ENCODE assay signal across 9 mouse cellular contexts in the genomic region with DNA sequence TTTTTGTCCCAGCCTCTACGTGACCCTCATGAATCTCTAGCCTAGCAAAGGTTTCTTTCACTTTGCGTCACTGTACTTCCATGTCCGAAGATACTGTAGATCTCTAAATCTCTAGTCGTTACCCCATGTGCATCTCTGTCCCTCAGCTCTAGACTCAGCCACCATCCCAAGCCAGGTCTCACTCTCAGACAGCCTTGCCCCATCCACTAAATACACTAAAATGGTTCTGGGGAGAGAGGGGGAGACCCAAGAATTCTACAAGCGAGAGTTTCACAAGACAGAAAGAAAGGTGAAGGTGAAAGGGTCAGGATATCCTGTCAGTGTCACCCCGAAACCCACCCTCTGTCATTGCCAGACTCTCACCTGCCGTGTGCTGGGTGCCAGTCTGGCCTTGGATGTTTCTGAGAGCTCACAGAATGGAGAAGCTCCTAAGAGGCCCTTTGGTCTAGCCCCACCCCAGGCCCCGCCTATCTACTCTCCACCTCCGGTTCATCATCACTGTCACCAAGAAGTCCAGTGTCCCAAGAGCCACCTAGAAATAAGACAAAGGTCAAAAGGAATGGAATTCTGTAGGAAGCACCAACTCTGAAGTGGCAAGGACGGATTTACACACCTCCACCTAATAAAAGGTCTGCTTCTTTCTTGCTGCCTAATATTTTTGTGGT. TPM values are rescaled to one million over a fixed set of nuclear protein-coding genes. Genes with fewer than 3 reads are reported as not detected.
A peak's percentile ranks its signal among the peaks of the same experiment; 100 is the strongest.
DNase-seq lines count a peak whose midpoint lies in the region; ATAC-seq and TF ChIP-seq lines count a peak whose summit lies in the region.
"Had no signal": no experiment of that assay in that cellular context is flagged by ENCODE, and none has a peak within 500 bp of the region (broad histone marks: within the 10 kb centered on the region; RNA-seq: fewer than 3 reads in every experiment).

A gene (minus strand): TSS at position 409 of the 665 bp plus-strand sequence.

- ATAC-seq in neural tube, embryonic 12.5 days (ENCODE audit: low FRiP score, low read depth): 0 out of 2 replicates have a peak, but pooled peaks have one; percentile 21
- peak; percentile 54 for ATAC-seq in intestine, embryonic 16.5 days
- ATAC-seq in megakaryocyte progenitor cell, adult 5-6 weeks (replicated peaks; ENCODE audit: poor library complexity): peak; percentile 64

- no peak within 1 kb of the TSS for H3K27ac ChIP-seq in neural tube, embryonic 12.5 days
- H3K27ac ChIP-seq in intestine, embryonic 16.5 days (ENCODE audit: low read length): no peak within 1 kb of the TSS
- H3K27ac ChIP-seq in left cerebral cortex, adult 2 months: no peak within 1 kb of the TSS

- H3K27me3 ChIP-seq in neural tube, embryonic 12.5 days (replicated peaks): no peaks in the 10 kb centered on the region
- H3K27me3 ChIP-seq in intestine, embryonic 16.5 days (replicated peaks; ENCODE audit: control insufficient read depth, insufficient read depth, low read length): no peaks in the 10 kb centered on the region

- TF ChIP-seq CTCF in left cerebral cortex, adult 2 months (IDR thresholded peaks at IDR 0.05): no peak

- peaks cover 12% of the 10 kb centered on the region for H3K36me3 ChIP-seq in neural tube, embryonic 12.5 days
- H3K36me3 ChIP-seq in intestine, embryonic 16.5 days (ENCODE audit: control insufficient read depth, insufficient read depth, low read length): no peaks in the 10 kb centered on the region

- H3K9ac ChIP-seq in neural tube, embryonic 12.5 days: no peak within 1 kb of the TSS
- H3K9ac ChIP-seq in intestine, embryonic 16.5 days (ENCODE audit: low read depth, low read length): no peak within 1 kb of the TSS

- no peaks in the 10 kb centered on the region for H3K9me3 ChIP-seq in neural tube, embryonic 12.5 days
- no peaks in the 10 kb centered on the region for H3K9me3 ChIP-seq in intestine, embryonic 16.5 days (ENCODE audit: control insufficient read depth, low read length)

- DNase-seq in neural tube, embryonic 10.5 days (ENCODE audit: extremely low spot score, low spot score): no peak
- DNase-seq in thymus, postnatal 4 days: peak; percentile 75
- DNase-seq in retina, embryonic 14.5 days (ENCODE audit: low spot score): no peak
- no peak for DNase-seq in left cerebral cortex, adult 2 months (ENCODE audit: extremely low spot score in 1 of 2, low spot score in 2 of 2)
- no peak for DNase-seq in right cerebral cortex, postnatal 14 days

- intact Hi-C loops in left cerebral cortex, adult 2 months (cut with DNase I): loop anchor here (1.0 to 5.0 kb wide), 4 partner anchors 32 to 140 kb away; a partner anchor contains a TSS

- no peak within 1 kb of the TSS for H3K4me3 ChIP-seq in neural tube, embryonic 12.5 days
- no peak within 1 kb of the TSS for H3K4me3 ChIP-seq in intestine, embryonic 16.5 days (ENCODE audit: low read length)
- H3K4me3 ChIP-seq in left cerebral cortex, adult 2 months: no peak within 1 kb of the TSS
- H3K4me3 ChIP-seq: myocyte had no signal

- WGBS in neural tube, embryonic 12.5 days: 84% methylated on average over 10 of the region's 10 CpGs
- 83% methylated on average over 10 of the region's 10 CpGs for WGBS in intestine, embryonic 16.5 days

- no peaks in the 10 kb centered on the region for H3K4me1 ChIP-seq in neural tube, embryonic 12.5 days
- no peaks in the 10 kb centered on the region for H3K4me1 ChIP-seq in intestine, embryonic 16.5 days (ENCODE audit: control insufficient read depth, insufficient read depth, low read length)

- no peak within 1 kb of the TSS for H3K4me2 ChIP-seq in neural tube, embryonic 12.5 days (replicated peaks)
- H3K4me2 ChIP-seq in intestine, embryonic 16.5 days (ENCODE audit: low read depth, low read length): no peak within 1 kb of the TSS

RNA-seq across cellular contexts. Expression of the gene that starts here (rescaled TPM):
- 2.7 and 3.3 TPM in 2 replicates for polyA plus RNA-seq in neural tube, embryonic 12.5 days (2016; fragmentation: Nextera tagmentation; extraction: Ambion mirVana)
- 4.9 and 5.3 TPM in 2 replicates for polyA plus RNA-seq in intestine, embryonic 16.5 days (2015; fragmentation: Nextera tagmentation; extraction: Ambion mirVana)
- total RNA-seq in megakaryocyte progenitor cell, adult 5-6 weeks (2015): 17.9 and 18.7 TPM in 2 replicates
- total RNA-seq in megakaryocyte progenitor cell, adult 5-6 weeks (2017): 17.8 and 25.1 TPM in 2 replicates
- total RNA-seq in left cerebral cortex, adult 2 months (2021): 1 to 10 TPM; 2.5 to 2.6 TPM

Comparison
In these comparisons a context has a peak if more than half of its experiments do, and no peak if none do; other contexts are left out.
1. RNA of the gene that starts here (total RNA-seq): 17.8 to 25.1 TPM in megakaryocyte progenitor cell, adult 5-6 weeks; 2.5 to 2.6 TPM in left cerebral cortex, adult 2 months; every median in the first group is over 4 times any median in the second.
2. Peak in every context shown above with its lines, with median percentiles within 50 percentile points of each other: ATAC-seq.